Mouse (Mus musculus) heart, embryonic 15.5 days (tissue): ENCODE measurements at regions not wholly inside any gene's neighbourhood (a gene's known extent, or its start where the extent isn't known, plus 50 kb on each side); places are given as distances from the start of the nearest gene placed in this dataset.

Experiments used
- ATAC-seq: fragments of 200-750 bp; cut with Nextera tagmentation; replicated peaks from 2 replicates; pipeline ENCODE4 v1.8.0; 2017; ENCODE audit warnings: low read depth, moderate TSS enrichment; ENCODE audit not compliant: insufficient number of reproducible peaks, insufficient read depth, low FRiP score
- H3K27ac ChIP-seq: fragments of 300-500 bp; sonication (generic); 2 replicates; pipeline ENCODE4 v1.5.1; 2015; ENCODE audit warnings: mild to moderate bottlenecking, inconsistent platforms
- H3K27me3 ChIP-seq: fragments of 300-500 bp; sonication (generic); 2 replicates; pipeline ENCODE4 v1.6.1; 2015; ENCODE audit warnings: inconsistent platforms
- H3K36me3 ChIP-seq: fragments of 300-500 bp; sonication (generic); 2 replicates; pipeline ENCODE4 v1.6.1; 2015; ENCODE audit warnings: mild to moderate bottlenecking, inconsistent platforms
- H3K4me1 ChIP-seq: fragments of 300-500 bp; sonication (generic); replicated peaks from 2 replicates; pipeline ENCODE4 v1.6.1; 2015; ENCODE audit warnings: inconsistent platforms
- H3K4me2 ChIP-seq: fragments of 300-500 bp; sonication (generic); 2 replicates; pipeline ENCODE4 v1.6.1; 2015; ENCODE audit warnings: inconsistent platforms, mild to moderate bottlenecking, moderate library complexity
- H3K4me3 ChIP-seq: fragments of 300-500 bp; sonication (generic); 2 replicates; pipeline ENCODE4 v1.5.1; 2015; ENCODE audit warnings: mild to moderate bottlenecking, inconsistent platforms
- H3K9ac ChIP-seq: fragments of 300-500 bp; sonication (generic); 2 replicates; pipeline ENCODE4 v1.6.1; 2015; ENCODE audit warnings: mild to moderate bottlenecking, inconsistent platforms
- H3K9me3 ChIP-seq: fragments of 300-500 bp; sonication (generic); replicated peaks from 2 replicates; pipeline ENCODE4 v1.6.1; 2016; ENCODE audit warnings: inconsistent platforms
- WGBS: fragments of 180-500 bp; shearing (Covaris S2); methylation state at CpG from one replicate; pipeline ENCODE4 v1.1.7; 2015; ENCODE audit warnings: mixed read lengths; 5-methylcytosine and 5-hydroxymethylcytosine counted together

GRCm38 (mm10) chr4:135012945-135013344 lies 82.2 kb downstream of the Syf2 start:
- H3K4me1 ChIP-seq = no peaks in the 10 kb centered on the region
- H3K27me3 ChIP-seq = 0 out of 2 replicates have a peak, but pooled peaks cover 8% of the 10 kb centered on the region
- 75% methylated on average over 4 of the region's 4 CpGs for WGBS
- no peak overlapping the region for H3K27ac ChIP-seq
- ATAC-seq = no peak
- no peak overlapping the region for H3K4me2 ChIP-seq
- H3K9me3 ChIP-seq = 0 out of 2 replicates have a peak, but pooled peaks cover 4% of the 10 kb centered on the region
- H3K9ac ChIP-seq = no peak overlapping the region
- no peak overlapping the region for H3K4me3 ChIP-seq
- no peaks in the 10 kb centered on the region for H3K36me3 ChIP-seq

DNA sequence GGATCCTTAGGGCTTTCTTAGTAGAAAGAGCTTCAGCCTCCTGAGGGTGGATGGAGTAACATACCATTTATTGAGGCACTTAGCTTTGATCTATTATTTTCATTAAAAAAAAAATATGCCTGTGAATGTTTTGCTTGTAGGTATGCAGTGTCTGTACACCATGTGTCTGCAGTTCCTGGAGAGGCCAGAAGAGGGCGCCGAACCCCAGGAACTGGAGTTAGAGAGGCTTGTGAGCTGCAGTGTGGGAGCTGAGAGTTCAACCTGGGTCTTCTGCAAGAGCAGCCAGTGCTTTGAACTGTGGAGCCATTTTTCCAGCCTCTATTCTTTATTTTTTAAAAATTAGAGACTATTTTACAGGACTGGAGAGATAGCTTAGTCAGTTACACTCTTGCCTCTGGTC lies 83.2 kb downstream of the Syf2 start:
- Histone ChIP-seq H3K27ac (no peak overlapping the region), H3K9me3 (0 out of 2 replicates have a peak, but pooled peaks cover 4% of the 10 kb centered on the region), H3K27me3 (0 out of 2 replicates have a peak, but pooled peaks cover 8% of the 10 kb centered on the region), H3K4me1 (no peaks in the 10 kb centered on the region), H3K36me3 (no peaks in the 10 kb centered on the region), H3K9ac (no peak overlapping the region), H3K4me3 (no peak overlapping the region), H3K4me2 (no peak overlapping the region)
- no peak for ATAC-seq
- 55% methylated on average over 2 of the region's 2 CpGs for WGBS

- H3K4me1 ChIP-seq = no peaks in the 10 kb centered on the region
- H3K9me3 ChIP-seq = 0 out of 2 replicates have a peak, but pooled peaks cover 4% of the 10 kb centered on the region
- H3K27me3 ChIP-seq = 0 out of 2 replicates have a peak, but pooled peaks cover 8% of the 10 kb centered on the region
- no peak overlapping the region for H3K4me3 ChIP-seq
- H3K36me3 ChIP-seq = no peaks in the 10 kb centered on the region
- no peak overlapping the region for H3K9ac ChIP-seq
- no peak overlapping the region for H3K4me2 ChIP-seq
- 23% methylated on average over 8 of the region's 8 CpGs for WGBS
- no peak for ATAC-seq
- no peak overlapping the region for H3K27ac ChIP-seq
These were observed 87.3 kb downstream of the Syf2 start for GRCm38 (mm10) chr4:135018018-135018417.

- Histone ChIP-seq H3K27me3 (peaks cover 8% of the 10 kb centered on the region; the same call in 1 of the 2 replicates), H3K36me3 (no peaks in the 10 kb centered on the region)
- ATAC-seq = no peak
These were observed 88.4 kb downstream of the Syf2 start for GRCm38 (mm10) chr4:135019120-135019519.

GRCm38 (mm10) chr4:135020262-135020991 lies 89.7 kb downstream of the Syf2 start:
- Histone ChIP-seq H3K4me3 (no peak overlapping the region), H3K27ac (no peak overlapping the region), H3K9ac (no peak overlapping the region), H3K4me2 (no peak overlapping the region), H3K9me3 (no peaks in the 10 kb centered on the region), H3K36me3 (no peaks in the 10 kb centered on the region), H3K27me3 (peaks cover 3% of the 10 kb centered on the region; the same call in 1 of the 2 replicates), H3K4me1 (no peaks in the 10 kb centered on the region)
- WGBS = 81% methylated on average over 8 of the region's 8 CpGs
- no peak for ATAC-seq

More at GRCm38 (mm10) chr4:135019120-135019519, 88.4 kb downstream of the Syf2 start:
- H3K27ac ChIP-seq = no peak overlapping the region
- H3K4me2 ChIP-seq = no peak overlapping the region
- 0 out of 2 replicates have a peak, but pooled peaks cover under 1% of the 10 kb centered on the region for H3K9me3 ChIP-seq
- H3K4me3 ChIP-seq = no peak overlapping the region
- H3K9ac ChIP-seq = no peak overlapping the region
- no peaks in the 10 kb centered on the region for H3K4me1 ChIP-seq
- WGBS = 53% methylated on average over 2 of the region's 2 CpGs

GRCm38 (mm10) chr4:135023200-135023599 lies 92.5 kb downstream of the Syf2 start:
- 95% methylated on average over 5 of the region's 5 CpGs for WGBS
- H3K36me3 ChIP-seq = no peaks in the 10 kb centered on the region
- H3K9ac ChIP-seq = no peak overlapping the region
- no peak for ATAC-seq
- H3K27me3 ChIP-seq = peaks cover 16% of the 10 kb centered on the region
- no peaks in the 10 kb centered on the region for H3K9me3 ChIP-seq
- H3K4me1 ChIP-seq = peaks cover 2% of the 10 kb centered on the region; the same call in 1 of the 2 replicates
- H3K27ac ChIP-seq = no peak overlapping the region
- H3K4me3 ChIP-seq = no peak overlapping the region
- H3K4me2 ChIP-seq = no peak overlapping the region

GRCm38 (mm10) chr4:135025802-135026201 lies 94.7 kb upstream of the Runx3 start:
- no peaks in the 10 kb centered on the region for H3K9me3 ChIP-seq
- H3K4me2 ChIP-seq = no peak overlapping the region
- no peak overlapping the region for H3K4me3 ChIP-seq
- no peaks in the 10 kb centered on the region for H3K36me3 ChIP-seq
- no peak for ATAC-seq
- H3K4me1 ChIP-seq = peaks cover 4% of the 10 kb centered on the region
- H3K27ac ChIP-seq = no peak overlapping the region
- 68% methylated on average over 18 of the region's 18 CpGs for WGBS
- H3K9ac ChIP-seq = no peak overlapping the region
- H3K27me3 ChIP-seq = peaks cover 28% of the 10 kb centered on the region

DNA sequence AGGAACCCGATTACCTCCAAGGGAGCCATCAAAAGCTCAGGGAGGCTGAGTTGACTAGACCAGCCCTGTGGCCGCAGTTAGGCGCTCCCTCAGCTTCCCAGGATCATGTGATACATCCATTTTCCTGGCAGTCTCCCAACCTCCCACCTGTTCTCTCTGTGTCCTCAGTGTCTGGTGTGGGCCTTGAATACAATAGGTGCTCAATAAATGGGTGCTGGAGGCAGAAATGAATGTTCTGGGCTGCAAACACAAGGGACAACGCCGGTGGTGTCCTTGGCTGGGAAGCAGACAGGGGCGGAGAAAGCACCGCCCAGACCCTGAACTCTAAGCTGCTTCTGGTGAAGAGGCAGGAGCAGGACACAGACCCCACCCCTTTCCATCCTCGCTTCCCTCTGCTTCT lies 93.3 kb upstream of the Runx3 start:
- Histone ChIP-seq H3K4me1 (peaks cover 12% of the 10 kb centered on the region), H3K4me3 (no peak overlapping the region), H3K9me3 (no peaks in the 10 kb centered on the region), H3K4me2 (no peak overlapping the region), H3K27ac (no peak overlapping the region), H3K36me3 (no peaks in the 10 kb centered on the region), H3K9ac (no peak overlapping the region), H3K27me3 (peaks cover 28% of the 10 kb centered on the region)
- 51% methylated on average over 8 of the region's 8 CpGs for WGBS
- ATAC-seq = no peak

- ATAC-seq = no peak
- WGBS = 87% methylated on average over 2 of the region's 2 CpGs
- Histone ChIP-seq H3K27ac (no peak overlapping the region), H3K27me3 (peaks cover 28% of the 10 kb centered on the region), H3K9me3 (no peaks in the 10 kb centered on the region), H3K4me1 (peaks cover 15% of the 10 kb centered on the region), H3K9ac (no peak overlapping the region), H3K36me3 (no peaks in the 10 kb centered on the region), H3K4me3 (no peak overlapping the region), H3K4me2 (no peak overlapping the region)
These were observed 90.7 kb upstream of the Runx3 start for GRCm38 (mm10) chr4:135029723-135030122.

DNA sequence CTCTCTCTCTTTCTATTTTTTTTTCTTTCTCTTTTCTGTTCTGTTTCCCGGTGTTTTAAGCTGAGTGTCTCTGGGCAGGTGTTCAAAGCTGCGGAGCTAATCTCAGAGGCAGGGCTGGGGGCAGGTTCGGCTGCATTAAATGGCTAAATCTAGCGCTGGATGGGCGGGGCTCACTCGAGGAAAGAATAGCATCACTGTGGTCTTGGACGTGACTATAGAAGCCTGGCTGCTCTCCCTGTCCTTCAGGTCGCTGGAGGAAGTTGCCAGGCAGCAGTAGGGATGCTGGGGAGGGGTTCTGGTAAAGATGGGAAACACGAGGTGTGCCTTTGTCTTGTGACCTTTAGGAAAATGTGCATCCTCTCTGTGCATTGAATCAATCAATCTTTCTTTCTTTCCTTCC lies 88.0 kb upstream of the Runx3 start:
- Histone ChIP-seq H3K27me3 (peaks cover 14% of the 10 kb centered on the region; the same call in 1 of the 2 replicates), H3K4me3 (no peak overlapping the region), H3K4me1 (peaks cover 14% of the 10 kb centered on the region), H3K4me2 (no peak overlapping the region), H3K9me3 (no peaks in the 10 kb centered on the region), H3K9ac (no peak overlapping the region), H3K36me3 (no peaks in the 10 kb centered on the region), H3K27ac (no peak overlapping the region)
- ATAC-seq = no peak
- 26% methylated on average over 9 of the region's 9 CpGs for WGBS

DNA sequence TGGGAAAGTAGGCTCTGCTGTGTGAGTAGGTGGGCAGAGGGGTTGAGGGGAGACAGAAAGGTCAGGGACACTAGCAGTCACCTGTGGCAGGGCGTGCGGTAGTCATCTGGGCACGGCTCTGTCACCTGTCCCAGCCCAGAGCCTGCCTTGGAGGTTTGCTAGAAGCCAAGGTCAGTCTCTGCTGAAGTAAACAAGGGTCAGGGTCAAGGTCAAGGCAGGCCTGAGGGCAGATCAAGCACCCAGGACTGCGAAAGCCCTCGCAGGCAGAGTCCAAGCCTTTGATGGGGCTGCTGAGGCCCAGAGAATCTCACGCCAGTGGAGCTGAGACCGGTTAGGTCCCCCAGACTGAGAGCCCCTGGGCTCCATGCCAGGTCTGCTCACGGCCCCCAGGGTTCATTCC lies 87.2 kb upstream of the Runx3 start:
- H3K9ac ChIP-seq = no peak overlapping the region
- H3K27ac ChIP-seq = no peak overlapping the region
- WGBS = 70% methylated on average over 8 of the region's 8 CpGs
- H3K4me3 ChIP-seq = no peak overlapping the region
- H3K4me2 ChIP-seq = no peak overlapping the region
- H3K9me3 ChIP-seq = no peaks in the 10 kb centered on the region
- H3K36me3 ChIP-seq = no peaks in the 10 kb centered on the region
- H3K4me1 ChIP-seq = peaks cover 12% of the 10 kb centered on the region
- peaks cover 12% of the 10 kb centered on the region; the same call in 1 of the 2 replicates for H3K27me3 ChIP-seq
- ATAC-seq = no peak

DNA sequence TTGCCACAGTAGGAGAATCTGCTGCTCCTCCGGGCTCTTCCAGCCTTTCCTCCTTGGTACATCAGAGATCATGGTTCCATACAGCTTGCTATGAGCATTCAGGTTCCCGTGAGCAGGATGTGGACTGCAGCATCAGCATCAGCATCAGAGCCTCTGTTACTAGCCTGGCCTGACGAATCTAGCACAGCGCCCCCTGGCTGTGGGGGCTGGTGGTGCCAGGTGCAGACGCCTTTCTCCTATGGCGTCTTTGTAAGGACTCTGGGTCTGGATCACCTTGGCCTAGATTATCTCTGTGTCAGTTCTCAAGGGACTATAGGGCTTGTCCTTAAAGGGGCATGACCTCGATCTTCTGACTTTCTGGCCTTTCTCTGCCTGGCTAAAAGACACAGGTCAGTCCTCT lies 86.0 kb upstream of the Runx3 start:
- Histone ChIP-seq H3K4me2 (no peak overlapping the region), H3K27me3 (peaks cover 5% of the 10 kb centered on the region; the same call in 1 of the 2 replicates), H3K9ac (no peak overlapping the region), H3K4me3 (no peak overlapping the region), H3K4me1 (peaks cover 12% of the 10 kb centered on the region), H3K9me3 (no peaks in the 10 kb centered on the region), H3K36me3 (no peaks in the 10 kb centered on the region), H3K27ac (no peak overlapping the region)
- 41% methylated on average over 7 of the region's 7 CpGs for WGBS
- ATAC-seq = no peak
